Mouse (Mus musculus) spleen, adult 2 months (tissue): ENCODE measurements around the gene Arhgef19.

ENCODE experiments used
- CTCF ChIP-seq: fragments of 200-500 bp; IDR thresholded peaks from 2 replicates; pipeline ENCODE4 v1.5.1; 2011; ENCODE audit warnings: mild to moderate bottlenecking, inconsistent platforms; ENCODE audit not compliant: insufficient read depth, insufficient read length, insufficient replicate concordance; ENCODE audit errors: extremely low read depth
- POLR2A ChIP-seq: fragments of 200-500 bp; IDR thresholded peaks from 2 replicates; pipeline ENCODE4 v1.6.1; 2011; ENCODE audit warnings: low read depth, low read length, inconsistent platforms

DNA sequence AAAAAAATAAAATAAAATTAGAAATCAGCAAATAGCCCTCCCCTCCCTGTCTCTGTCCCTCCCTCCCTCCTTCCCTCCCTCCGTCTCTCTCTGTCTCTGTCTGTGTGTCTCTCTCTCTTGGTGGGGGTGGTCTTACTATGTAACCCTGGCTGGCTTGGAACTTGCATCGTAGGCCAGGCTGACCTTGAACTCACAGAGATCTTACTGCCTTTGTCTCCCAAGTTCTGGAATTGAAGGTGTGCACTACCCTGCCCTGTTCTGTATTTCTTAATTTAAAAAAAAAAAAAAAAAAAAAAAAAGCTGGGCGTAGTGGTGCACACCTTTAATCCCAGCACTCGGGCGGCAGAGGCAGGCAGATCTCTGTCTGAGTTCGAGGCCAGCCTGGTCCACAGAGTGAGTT is 40.5 kb downstream of the Arhgef19 start:
- no peak for TF ChIP-seq POLR2A
- no peak for TF ChIP-seq CTCF
